13 mouse cellular contexts compared by ENCODE assay signal in the genomic region with DNA sequence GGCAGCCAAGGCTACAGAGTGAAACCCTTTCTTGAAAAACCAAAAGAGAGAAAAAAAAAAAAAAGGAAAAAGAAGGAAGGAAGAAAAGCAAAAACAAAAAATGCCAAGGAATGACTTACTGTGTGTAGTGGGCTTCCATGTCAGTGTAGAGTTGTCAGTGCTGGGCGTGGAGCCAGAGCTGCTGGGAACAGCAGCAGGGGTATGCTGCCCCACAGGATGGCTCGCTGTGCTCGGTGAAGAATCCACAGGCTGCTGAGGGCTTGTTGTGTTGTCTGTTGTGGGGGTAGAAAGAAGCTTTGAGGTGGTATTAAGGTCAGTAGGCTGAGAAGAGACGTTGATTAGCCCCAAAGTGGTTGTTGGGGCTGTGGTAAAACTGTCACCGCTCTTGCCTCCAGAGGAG.
"Had no signal": no experiment of that assay in that cellular context is flagged by ENCODE, and none has a peak within 500 bp of the region (broad histone marks: within the 10 kb centered on the region; RNA-seq: fewer than 3 reads in every experiment).

No protein-coding gene starts in this region.

- H3K4me1 ChIP-seq: heart, embryonic 13.5 days; heart, embryonic 15.5 days; hindbrain, embryonic 10.5 days; hindbrain, embryonic 12.5 days; intestine, embryonic 15.5 days; limb, embryonic 13.5 days; limb, embryonic 15.5 days had no signal

- H3K27ac ChIP-seq: heart, embryonic 13.5 days; heart, embryonic 15.5 days; hindbrain, embryonic 10.5 days; hindbrain, embryonic 12.5 days; hindbrain, embryonic 14.5 days; intestine, embryonic 15.5 days; limb, embryonic 13.5 days; limb, embryonic 15.5 days; liver, embryonic 14.5 days had no signal

- H3K4me3 ChIP-seq: heart, embryonic 13.5 days; heart, embryonic 15.5 days; hindbrain, embryonic 10.5 days; hindbrain, embryonic 12.5 days; intestine, embryonic 15.5 days; limb, embryonic 13.5 days; limb, embryonic 15.5 days had no signal

- H3K9me3 ChIP-seq: heart, embryonic 13.5 days; heart, embryonic 15.5 days; hindbrain, embryonic 10.5 days; hindbrain, embryonic 12.5 days; intestine, embryonic 15.5 days; limb, embryonic 13.5 days; limb, embryonic 15.5 days had no signal

- H3K27me3 ChIP-seq: heart, embryonic 13.5 days; heart, embryonic 15.5 days; hindbrain, embryonic 12.5 days; intestine, embryonic 15.5 days; limb, embryonic 13.5 days; limb, embryonic 15.5 days had no signal

- H3K36me3 ChIP-seq: intestine, embryonic 15.5 days; limb, embryonic 13.5 days; limb, embryonic 15.5 days had no signal

- DNase-seq: gastrocnemius, postnatal 10 days; gastrocnemius, postnatal 25 days; layer of hippocampus, adult 9-11 months; layer of hippocampus, postnatal 36 days had no signal
